Mouse (Mus musculus): Measurements from ENCODE around the gene Tmem144. TPM values are rescaled to one million over a fixed set of nuclear protein-coding genes. Genes with fewer than 3 reads are reported as not detected.

Gene Tmem144
- 10 to 100 TPM; 16.4 to 18.8 TPM for total RNA-seq (2021)
- long read RNA-seq, experiment 1, partial matches to known transcripts, result 8 of 19 reads
- long read RNA-seq, experiment 1, other reads (novel, unspliced or antisense), result 11 of 19 reads
- long read RNA-seq, experiment 2, partial matches to known transcripts, result 5 of 13 reads
- long read RNA-seq, experiment 2, other reads (novel, unspliced or antisense), result 8 of 13 reads

DNA sequence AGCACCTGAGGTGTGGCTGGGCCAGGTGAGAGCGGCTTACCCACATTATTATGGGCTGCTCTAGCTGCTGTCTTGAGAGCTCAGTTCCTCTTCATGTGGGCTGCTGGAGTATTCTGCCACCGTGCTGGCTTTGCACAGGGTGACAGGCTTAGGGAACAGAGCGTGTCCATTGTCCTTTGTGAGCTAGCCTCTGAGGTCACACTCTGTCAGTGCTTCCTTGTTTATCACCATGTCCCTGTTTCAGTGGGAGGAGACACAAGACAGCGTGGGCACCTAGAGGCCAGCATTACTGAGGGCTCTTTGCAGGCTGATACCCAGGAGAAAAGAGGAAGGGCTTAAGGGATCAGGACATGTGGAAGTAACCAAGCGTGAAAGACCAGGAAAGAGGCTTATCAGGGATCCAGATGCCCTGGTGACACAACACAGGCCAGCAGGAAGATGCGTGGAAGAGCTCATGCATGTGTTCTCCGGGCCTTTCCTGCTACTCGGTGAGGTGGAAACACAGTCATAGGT lies at the start of gene Tmem144:
Gene Tmem144, minus strand, starts transcription at position 120 of the 513 bp plus-strand sequence.
- DNase-seq, result peak in 1 of 2 experiments; percentile 5

DNA sequence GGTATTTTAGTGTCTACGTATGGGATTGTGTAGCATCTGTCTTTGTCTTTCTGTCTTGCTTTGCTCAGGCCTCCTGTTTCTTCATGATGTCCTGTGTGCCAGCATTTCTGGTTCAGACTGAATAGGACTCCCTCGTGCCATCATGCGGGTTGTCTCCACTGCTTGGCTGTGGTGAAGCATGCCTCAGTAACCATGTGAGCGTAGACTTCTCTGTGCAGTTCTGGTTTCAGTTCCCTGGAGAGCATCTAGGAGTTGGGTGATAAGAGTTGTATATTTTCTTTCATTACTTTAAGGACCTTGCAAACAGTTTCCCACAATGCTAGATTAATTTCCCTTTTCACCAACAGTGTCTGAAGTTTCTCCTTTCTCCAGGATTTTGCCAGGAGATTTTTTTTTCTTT lies 49.2 kb upstream of the Tmem144 start:
- no peak for DNase-seq

DNA sequence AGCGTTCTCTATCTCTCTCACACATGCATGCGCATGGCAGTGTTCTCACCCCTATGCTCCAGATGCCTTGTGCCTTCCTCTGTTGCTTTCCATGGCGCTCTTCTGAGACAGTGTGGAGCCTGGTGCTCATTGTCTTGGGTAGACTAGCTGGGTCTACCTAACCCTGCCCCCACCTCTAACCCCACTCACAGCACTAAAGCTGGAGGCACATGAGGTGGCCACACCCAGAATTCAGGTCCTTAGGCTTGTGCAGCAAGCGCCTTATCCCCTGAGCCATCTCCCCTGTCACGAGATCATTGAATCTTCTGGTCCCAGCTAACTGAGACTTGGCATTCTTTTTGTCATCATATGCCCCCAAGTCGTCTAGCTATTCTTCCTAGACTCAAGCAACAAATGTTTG lies 48.7 kb upstream of the Tmem144 start:
- no peak for DNase-seq

DNA sequence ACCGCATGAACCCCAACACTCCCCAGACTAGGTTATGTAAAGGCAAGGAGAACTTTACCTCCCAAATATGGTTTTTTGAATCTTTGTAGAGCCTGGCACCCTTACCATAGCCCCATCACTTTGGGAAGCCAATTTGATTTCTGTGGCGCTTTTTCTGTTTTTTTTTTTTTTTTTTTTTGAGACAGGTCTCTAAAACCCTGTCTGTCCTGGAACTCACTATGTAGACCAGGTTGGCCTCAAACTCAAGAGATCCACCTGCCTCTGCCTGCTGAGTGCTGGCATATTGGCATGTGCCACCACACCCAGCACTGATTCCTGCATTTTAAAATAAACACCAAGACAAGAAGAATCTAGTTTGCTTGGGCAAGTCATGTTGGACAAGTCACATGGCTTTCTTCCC lies 47.9 kb upstream of the Tmem144 start:
- DNase-seq, result no peak

DNA sequence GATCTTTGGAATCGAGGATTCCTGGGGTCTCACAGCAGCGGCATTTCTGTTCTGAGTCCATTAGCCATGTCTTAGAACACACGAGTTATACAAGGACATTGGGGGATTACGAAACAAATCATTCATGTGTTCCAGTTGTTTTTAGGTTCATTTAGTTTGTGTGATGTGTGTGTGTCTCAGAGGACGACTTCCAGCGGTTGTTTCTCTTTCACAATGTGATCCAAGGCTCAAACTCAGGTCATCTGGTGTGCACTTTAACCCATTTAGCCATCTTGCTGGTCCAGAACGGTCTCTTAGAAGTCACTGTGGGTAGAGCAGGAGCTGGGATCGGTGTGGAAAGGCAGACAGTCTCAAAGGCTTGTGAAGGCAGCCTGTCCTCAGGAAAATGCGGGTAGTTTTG lies 47.3 kb upstream of the Tmem144 start:
- DNase-seq, result peak in 1 of 2 experiments; percentile 13

DNA sequence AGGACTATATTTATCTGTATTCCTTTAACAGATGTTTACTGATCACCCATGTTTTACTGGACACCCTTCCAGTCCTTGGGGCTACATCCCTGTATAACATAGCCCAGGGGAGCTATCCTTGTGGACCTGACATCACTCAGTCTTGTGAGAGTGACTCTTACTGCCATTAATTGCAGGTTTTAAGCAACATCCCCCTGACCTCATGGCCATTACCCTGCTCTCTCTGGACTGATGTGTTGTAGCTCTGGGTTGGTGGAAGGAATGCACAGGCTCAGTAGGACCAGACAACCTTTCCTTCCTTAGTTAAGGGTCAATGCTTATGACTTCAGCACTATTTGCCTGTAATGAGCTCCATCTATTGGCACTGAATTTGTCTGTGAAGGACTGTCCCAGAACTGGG lies 45.9 kb upstream of the Tmem144 start:
- no peak for DNase-seq

DNA sequence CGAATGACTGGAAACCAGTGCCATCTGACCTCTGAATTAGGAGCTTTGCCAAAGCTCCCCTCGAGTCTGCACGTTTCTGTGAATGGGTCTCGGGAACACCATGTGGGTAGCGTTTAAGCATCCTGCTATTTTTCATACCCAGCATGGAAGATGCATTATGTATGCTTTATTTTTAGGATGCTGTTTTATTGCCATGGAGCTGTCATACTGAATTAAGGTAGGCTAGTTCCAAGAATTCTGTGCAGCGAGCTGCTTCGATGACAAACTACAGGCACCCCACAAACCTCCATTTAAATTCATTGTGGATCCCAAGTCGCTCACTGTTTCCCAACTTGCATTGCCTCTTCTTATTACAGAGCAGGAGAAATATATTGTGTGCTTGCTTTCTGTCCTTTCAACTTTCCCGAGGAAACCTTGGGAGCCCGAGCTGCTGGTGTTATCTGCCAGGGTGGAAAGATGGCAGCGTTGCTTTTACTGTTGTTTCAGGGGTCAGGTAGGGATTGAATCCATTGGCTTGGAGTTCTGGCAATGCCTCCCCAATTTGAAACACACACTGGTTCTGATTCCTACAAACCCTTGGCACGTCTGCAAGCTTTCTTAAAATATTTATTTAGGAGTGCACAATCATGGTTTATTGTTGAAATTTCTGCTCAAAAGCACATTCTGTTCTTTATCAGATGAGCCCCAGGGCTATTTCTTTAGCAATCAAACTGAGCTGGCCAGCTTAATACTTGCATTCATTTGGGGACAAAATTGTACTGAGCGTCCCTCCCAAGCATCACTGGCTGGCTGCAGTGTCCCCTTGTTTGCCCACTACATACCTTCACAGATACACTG lies 45.2 kb upstream of the Tmem144 start:
- DNase-seq, result peak; percentile 37 to 52

DNA sequence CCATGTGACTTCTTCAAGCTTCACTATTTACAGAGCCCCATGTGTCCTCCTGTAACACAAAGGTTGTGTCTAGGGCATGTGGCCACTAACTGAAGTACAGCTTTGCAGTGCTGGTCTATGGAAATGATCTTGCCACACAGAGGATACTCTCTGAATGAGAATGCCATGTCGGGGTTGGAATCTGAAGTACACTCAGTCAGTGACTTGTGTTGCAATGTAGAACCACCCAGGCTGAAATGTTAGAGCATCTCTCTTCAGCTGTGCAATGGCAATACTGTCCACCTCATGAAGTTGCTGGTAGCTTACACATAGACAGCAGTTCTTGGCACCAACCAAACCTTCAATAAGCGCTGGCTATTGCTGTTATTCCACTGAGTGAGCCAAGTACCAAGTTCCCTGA lies 35.4 kb upstream of the Tmem144 start:
- no peak for DNase-seq

DNA sequence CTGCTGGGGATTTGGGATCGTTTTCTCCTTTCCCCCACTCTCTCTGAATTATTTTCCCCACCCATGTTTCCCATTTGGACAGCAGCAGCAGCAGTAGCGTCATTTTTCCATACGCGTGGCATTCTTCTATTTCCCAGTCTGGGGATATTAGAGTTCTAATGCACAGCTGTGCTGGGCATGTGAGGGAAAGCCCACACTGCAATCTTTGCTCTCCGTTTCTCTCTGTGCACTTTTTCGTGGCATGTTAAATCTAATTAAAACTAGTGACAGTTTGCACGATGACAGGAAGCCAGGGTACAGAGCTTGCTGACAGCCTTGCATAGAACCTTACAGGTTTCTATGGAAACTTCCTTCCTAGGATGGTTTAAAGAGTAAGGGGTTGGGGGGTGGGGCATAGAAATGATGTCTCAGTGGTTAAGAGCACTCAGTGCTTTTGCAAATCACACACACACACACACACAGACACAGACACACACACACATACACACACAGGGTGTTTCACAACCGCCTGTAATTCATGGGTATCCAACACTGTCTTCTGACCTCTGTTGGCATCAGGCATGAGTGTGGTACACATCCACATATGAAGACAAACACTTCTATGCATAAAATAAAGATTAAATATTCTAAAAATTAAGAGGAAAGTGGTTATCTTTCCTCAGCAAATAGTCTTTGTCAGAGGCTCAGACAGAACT lies 34.7 kb upstream of the Tmem144 start:
- no peak for DNase-seq

DNA sequence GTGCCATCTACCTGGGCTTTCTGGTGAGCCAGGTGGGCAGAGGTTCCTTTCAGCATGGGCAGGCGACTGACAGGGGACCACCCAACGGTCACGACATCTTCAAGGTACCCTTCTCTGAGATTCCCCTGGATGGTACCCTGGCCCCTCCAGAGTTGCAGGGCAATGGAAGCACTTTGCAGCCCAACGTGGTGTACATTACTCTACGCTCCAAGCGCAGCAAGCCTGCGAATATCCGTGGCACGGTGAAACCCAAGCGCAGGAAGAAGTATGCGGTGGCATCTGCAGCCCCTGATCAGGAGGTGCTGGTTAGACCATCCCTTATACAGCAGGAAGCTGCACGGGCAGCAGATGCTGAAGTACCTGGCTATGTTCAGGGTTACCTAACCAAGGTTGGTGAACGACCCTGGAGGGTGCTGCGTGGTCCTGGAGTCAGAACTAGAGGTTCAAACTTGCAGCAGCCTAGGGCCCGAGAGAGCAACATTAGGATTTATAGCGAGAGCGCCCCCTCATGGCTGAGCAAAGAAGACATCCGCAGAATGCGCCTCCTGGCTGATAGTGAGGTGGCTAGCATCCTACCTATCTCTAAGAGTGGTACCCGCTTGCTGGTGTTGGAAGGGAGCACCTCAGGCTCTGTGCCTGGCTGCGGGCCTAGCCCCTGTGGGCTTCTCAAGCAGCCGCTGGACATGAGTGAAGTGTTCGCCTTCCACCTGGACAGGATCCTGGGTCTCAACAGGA lies 34.0 kb upstream of the Tmem144 start:
- peak; percentile 75 to 85 for DNase-seq

DNA sequence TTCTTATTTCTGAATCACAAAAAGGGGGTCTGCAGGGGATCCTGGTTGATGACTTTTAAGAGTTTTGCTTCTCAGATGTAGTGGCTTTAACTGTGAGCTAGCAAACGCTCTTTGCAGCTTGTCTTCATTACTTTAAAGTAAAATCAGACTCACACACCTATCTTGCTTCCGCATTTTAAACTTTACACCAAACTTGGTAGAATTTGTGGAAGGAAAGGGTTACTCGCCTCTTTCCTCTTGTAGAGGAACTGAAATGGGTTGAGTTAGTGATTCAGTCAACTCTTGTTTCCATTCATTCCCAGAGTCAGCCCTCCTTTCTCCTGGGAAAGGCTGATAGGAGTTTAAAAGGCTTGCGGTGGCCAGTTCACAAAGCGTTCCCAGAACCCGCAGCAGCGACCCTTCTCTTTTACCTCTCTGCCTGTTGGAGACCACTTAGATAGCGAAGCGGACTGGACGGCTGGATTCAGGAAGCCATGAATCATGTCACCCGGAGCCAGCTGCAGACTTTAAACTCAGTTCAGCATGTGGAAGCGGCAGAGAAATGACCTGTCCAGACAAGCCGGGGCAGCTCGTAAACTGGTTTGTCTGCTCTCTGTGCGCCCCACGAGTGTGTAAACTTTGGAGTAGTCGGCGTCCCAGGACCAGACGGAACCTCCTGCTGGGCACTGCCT lies 33.2 kb upstream of the Tmem144 start:
- peak; percentile 49 to 74 for DNase-seq

DNA sequence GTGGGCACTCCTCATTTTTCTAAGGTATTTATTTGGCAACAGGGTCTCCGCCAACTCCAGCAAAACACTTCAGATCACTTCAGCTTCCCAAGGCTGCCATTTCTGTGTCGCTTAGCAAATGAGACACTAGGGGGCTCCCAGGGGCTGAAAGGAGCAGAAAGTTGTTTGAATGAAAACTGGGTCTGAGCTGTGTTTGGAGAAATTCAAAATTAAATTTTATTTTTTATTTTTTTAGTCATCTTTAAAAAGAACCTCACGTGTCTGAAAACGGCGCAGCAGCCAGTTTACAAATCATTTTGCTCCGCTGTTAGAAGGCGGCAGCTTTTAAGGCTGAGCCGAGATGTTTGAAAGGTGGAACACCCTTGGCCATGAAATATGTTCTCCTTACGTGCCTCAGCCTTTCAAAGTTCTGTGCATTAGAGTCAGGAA lies 32.2 kb upstream of the Tmem144 start:
- peak; percentile 73 to 89 for DNase-seq

DNA sequence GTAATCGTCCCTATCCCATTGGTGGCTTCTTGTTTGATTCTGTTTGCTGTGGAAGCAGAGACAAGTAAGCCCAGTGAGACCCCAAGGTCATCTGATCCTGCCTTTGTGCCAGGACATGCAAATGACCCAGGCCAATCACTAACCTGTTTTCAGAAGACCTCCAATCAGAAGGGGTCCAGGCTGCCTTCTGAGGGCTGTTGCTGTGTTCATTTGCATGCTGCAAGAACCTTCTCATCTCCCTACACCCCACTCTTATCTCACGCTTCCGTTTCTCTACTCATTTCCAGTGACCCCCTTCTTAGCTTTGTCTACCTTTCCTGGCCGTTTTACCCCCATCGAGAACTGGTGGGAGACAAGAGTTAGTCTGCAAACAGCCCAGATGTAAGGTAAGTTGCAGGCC lies 31.7 kb upstream of the Tmem144 start, which contains the start of gene Fam198b:
Gene Fam198b, plus strand, starts transcription at position 229 of the 400 bp plus-strand sequence.
- DNase-seq, result peak in 1 of 2 experiments; percentile 33

DNA sequence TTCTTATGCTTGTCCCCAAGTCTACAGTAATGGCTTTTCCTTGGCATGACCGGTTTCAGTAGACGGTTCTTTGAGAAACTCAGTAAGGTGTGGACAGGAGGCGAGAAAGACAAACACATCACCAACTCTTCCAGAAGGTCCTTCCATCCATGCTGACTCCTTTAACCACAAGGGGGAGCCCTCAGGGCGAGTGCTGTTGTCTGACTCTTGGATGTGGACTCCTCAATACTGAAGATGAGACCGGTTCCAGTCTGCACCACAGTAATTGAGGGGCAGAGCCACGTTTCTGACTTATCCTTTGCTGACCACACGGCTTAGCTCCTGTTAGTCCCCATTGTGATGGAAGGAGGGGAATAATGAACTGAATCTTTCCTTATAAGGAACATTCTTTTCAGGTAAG lies 30.5 kb upstream of the Tmem144 start:
- DNase-seq, result peak; percentile 74 to 90

DNA sequence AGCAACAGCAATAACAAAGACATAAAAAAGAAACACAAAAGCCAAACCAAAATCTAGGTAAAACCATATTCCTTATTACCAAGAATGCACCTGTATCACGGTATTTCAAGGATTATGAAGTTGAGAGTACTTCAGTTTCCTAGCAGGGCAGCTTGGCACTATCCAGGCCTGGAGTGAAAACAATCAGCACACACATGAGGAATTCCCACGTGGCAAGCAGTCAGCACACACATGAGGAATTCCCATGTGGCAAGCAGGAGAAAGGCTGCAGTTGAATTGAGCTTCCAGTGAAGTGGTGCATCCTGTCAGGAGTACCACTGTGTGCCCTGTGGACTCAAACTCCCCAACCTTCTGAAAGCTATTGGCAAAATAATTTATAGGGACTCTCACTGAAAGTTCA lies 29.1 kb upstream of the Tmem144 start:
- no peak for DNase-seq

DNA sequence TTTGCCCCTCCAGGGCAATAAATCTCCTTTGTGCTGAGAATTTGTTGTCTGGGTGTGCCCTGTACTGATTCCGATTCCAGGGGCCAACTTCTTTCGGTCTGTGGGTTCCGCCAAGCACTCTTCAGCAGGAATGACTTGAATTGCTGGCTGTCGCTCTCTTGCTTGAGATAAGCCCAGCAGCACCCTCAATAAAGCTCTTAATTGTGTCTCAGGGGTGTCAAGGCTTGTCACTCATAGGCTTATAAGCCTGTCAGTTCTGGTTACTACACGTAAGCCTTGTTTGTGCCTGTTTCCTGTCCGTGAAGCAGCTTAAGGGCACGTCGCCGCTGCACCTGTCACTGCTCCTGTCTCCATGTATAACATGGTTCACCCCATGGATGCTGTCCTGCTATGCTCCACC lies 26.7 kb upstream of the Tmem144 start:
- no peak for DNase-seq

DNA sequence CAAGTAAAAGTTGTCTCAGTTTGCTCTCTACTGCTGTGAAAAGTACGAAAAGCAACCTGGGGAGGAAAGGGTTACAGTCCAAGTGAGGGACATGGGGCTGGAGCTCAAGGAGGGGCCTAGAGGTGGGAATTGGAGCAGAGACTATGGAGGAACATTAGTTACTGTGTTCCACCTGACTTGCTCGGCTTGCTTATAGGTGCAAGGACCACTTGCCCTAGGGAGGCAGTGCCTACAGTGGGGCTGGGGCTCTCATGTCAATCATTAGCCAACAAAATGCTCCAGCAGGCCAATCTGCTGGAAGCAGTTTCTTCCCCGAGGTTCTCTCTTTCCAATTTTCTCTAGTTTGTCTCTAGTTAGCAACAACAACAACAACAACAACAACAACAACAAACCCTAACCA lies 25.8 kb upstream of the Tmem144 start:
- DNase-seq, result no peak

DNA sequence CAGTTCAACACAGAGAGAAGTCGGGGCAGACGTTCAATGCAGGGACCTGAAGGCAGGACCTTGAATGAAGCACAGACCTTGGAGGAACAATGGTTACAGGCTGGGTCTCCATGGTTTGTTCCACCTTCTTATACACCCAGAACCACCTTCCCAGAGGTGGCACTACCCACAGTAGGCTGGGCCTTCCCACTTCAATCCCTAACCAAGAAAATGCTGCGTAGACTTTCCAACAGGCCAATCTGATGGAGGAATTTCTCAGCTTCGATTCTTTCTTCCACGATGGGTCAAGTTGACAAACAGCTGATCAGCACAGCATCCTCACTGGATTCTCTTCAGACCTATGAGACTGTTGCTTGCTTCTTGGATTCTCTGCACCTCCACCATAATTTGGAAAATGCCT lies 22.9 kb upstream of the Tmem144 start:
- no peak for DNase-seq

DNA sequence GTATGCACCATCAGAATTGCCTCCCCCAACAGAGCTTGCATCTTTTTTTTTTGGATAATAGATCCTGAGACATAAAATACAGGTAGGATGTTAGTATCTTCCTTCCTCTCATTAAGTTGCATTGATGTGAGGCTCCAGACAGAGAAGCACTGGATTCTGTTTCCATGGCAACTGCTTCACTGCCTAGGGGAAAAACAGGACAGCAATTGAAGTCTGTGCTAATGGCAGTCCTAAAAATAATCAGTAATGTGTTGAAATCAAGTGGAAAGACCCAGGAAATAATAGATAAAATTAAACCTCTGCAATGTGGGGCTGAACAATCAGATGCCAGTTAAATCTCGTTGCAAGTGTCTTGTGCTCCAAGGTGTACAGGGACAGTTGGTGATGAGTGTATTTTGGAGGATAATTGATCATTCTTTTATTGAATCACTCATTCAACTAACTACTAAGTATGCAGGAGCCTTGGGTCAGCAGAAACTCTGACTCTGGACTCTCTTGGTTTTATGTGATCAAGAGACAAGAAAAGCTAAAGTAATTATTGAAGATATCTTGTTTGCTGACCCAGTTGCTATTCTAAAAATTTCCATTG lies 14.6 kb upstream of the Tmem144 start:
- DNase-seq, result no peak

DNA sequence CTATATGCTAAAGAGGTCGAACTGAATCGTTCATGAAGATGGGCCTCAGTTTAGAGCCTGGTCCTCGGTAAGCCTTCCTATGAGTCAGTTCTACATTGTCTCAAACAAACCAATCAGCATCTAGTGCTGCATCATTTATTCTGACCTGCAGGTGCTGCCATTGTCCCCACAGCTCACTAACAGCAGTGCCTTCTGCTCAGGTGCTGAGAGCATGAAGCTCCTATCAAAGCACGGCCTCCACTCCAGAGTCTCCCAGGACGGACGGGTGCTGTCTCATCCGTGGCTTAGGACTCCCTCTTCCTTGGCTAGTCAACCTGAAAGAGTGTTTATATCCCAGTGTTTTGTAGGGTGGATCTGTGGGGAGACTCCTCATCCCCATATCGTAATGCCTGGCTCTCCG lies 14.0 kb upstream of the Tmem144 start:
- no peak for DNase-seq

DNA sequence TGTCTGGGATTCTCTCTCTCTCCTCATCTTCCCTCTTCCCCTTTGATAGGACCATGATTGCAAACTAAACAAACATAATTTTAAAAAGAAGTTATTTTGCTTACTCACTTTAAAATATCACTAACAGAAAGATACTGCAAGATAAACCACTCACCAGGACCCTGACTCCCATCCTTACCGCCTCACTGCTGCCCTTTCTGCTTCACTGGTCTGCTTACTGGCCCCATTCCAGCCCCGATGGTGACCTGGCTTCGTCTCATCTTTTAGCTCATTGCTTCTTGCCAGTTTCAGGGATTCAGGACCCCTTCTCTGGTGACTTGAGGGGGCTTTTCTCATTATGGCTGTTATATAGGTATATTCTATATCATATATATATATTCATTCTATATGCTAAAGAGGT lies 13.5 kb upstream of the Tmem144 start:
- no peak for DNase-seq
